Mouse (Mus musculus) hindbrain, embryonic 10.5 days (tissue): ENCODE data around the gene Ugt1a2. TPM values are rescaled to one million over a fixed set of nuclear protein-coding genes. Genes with fewer than 3 reads are reported as not detected.

Source experiments
- DNase-seq: peaks from one replicate; pipeline ENCODE4 v3.0.0-alpha.2; 2017; ENCODE audit warnings: low spot score
- H3K27ac ChIP-seq: fragments of 300-500 bp; sonication (generic); 2 replicates; pipeline ENCODE4 v1.5.1; 2016; ENCODE audit warnings: mild to moderate bottlenecking, moderate library complexity
- H3K27me3 ChIP-seq: fragments of 300-500 bp; sonication (generic); 2 replicates; pipeline ENCODE4 v1.6.1; 2016; ENCODE audit warnings: mild to moderate bottlenecking; ENCODE audit not compliant: poor library complexity, insufficient read depth, severe bottlenecking
- H3K36me3 ChIP-seq: fragments of 300-500 bp; sonication (generic); 2 replicates; pipeline ENCODE4 v1.6.1; 2016; ENCODE audit warnings: mild to moderate bottlenecking, moderate library complexity
- H3K4me1 ChIP-seq: fragments of 300-500 bp; sonication (generic); replicated peaks from 2 replicates; pipeline ENCODE4 v1.6.1; 2016; ENCODE audit warnings: mild to moderate bottlenecking
- H3K4me3 ChIP-seq: fragments of 300-500 bp; sonication (generic); 2 replicates; pipeline ENCODE4 v1.5.1; 2016; ENCODE audit warnings: mild to moderate bottlenecking, moderate library complexity
- H3K9me3 ChIP-seq: fragments of 300-500 bp; sonication (generic); 2 replicates; pipeline ENCODE4 v1.6.1; 2016; ENCODE audit warnings: mild to moderate bottlenecking, moderate library complexity
- WGBS: fragments of 180-500 bp; shearing (Covaris S2); methylation state at CpG from one replicate; pipeline ENCODE4 v1.1.7; 2016; 5-methylcytosine and 5-hydroxymethylcytosine counted together
- polyA plus RNA-seq: library from polyadenylated mRNA; unstranded; fragments of >200 nt; fragmentation: Nextera tagmentation; extraction: Ambion mirVana; gene quantifications from 2 replicates; pipeline ENCODE4 v1.2.1, GENCODE M21; 2016

Gene Ugt1a2
- polyA plus RNA-seq, 1 experiment from 2014 or later, result not detected

- no peak for DNase-seq
- Histone ChIP-seq H3K4me1 (no peaks in the 10 kb centered on the region), H3K9me3 (peaks cover 97% of the 10 kb centered on the region), H3K27me3 (no peaks in the 10 kb centered on the region), H3K27ac (no peak overlapping the region), H3K4me3 (no peak overlapping the region), H3K36me3 (no peaks in the 10 kb centered on the region)
- 77% methylated on average over 4 of the region's 4 CpGs for WGBS
These were observed 40.2 kb downstream of the Ugt1a2 start for GRCm38 (mm10) chr1:88240579-88240978.

GRCm38 (mm10) chr1:88243861-88244260, 43.5 kb downstream of the Ugt1a2 start:
- no peak overlapping the region for H3K27ac ChIP-seq
- WGBS, result 64% methylated on average over 5 of the region's 5 CpGs

GRCm38 (mm10) chr1:88245881-88246280, 45.5 kb downstream of the Ugt1a2 start:
- 79% methylated on average over 6 of the region's 6 CpGs for WGBS
- Histone ChIP-seq H3K36me3 (no peaks in the 10 kb centered on the region), H3K4me3 (no peak overlapping the region), H3K27me3 (no peaks in the 10 kb centered on the region), H3K9me3 (peaks cover 99% of the 10 kb centered on the region), H3K27ac (no peak overlapping the region), H3K4me1 (no peaks in the 10 kb centered on the region)
- no peak for DNase-seq

More at GRCm38 (mm10) chr1:88243861-88244260, 43.5 kb downstream of the Ugt1a2 start:
- no peaks in the 10 kb centered on the region for H3K27me3 ChIP-seq
- H3K4me1 ChIP-seq, result no peaks in the 10 kb centered on the region
- H3K9me3 ChIP-seq, result peaks cover 99% of the 10 kb centered on the region
- H3K36me3 ChIP-seq, result no peaks in the 10 kb centered on the region
- no peak overlapping the region for H3K4me3 ChIP-seq
- no peak for DNase-seq

GRCm38 (mm10) chr1:88246386-88246785, 46.0 kb downstream of the Ugt1a2 start:
- H3K9me3 ChIP-seq, result peaks cover 99% of the 10 kb centered on the region
- H3K4me3 ChIP-seq, result no peak overlapping the region
- no peak for DNase-seq
- H3K36me3 ChIP-seq, result no peaks in the 10 kb centered on the region
- H3K27ac ChIP-seq, result no peak overlapping the region
- 44% methylated on average over 6 of the region's 6 CpGs for WGBS
- no peaks in the 10 kb centered on the region for H3K27me3 ChIP-seq
- no peaks in the 10 kb centered on the region for H3K4me1 ChIP-seq

- H3K27me3 ChIP-seq, result no peaks in the 10 kb centered on the region
- DNase-seq, result no peak
- H3K4me3 ChIP-seq, result no peak overlapping the region
- whole genome bisulfite sequencing, result 54% methylated on average over 2 of the region's 2 CpGs
- no peak overlapping the region for H3K27ac ChIP-seq
- H3K36me3 ChIP-seq, result no peaks in the 10 kb centered on the region
- H3K4me1 ChIP-seq, result no peaks in the 10 kb centered on the region
- H3K9me3 ChIP-seq, result peaks cover 97% of the 10 kb centered on the region
These were observed 47.3 kb downstream of the Ugt1a2 start for GRCm38 (mm10) chr1:88247660-88248059.

GRCm38 (mm10) chr1:88248658-88249057, 48.3 kb downstream of the Ugt1a2 start:
- Histone ChIP-seq H3K4me3 (no peak overlapping the region), H3K27ac (no peak overlapping the region), H3K27me3 (no peaks in the 10 kb centered on the region), H3K9me3 (peaks cover 98% of the 10 kb centered on the region), H3K4me1 (no peaks in the 10 kb centered on the region), H3K36me3 (no peaks in the 10 kb centered on the region)
- 71% methylated on average over 4 of the region's 4 CpGs for WGBS
- no peak for DNase-seq

- WGBS, result 76% methylated on average over 7 of the region's 7 CpGs
- DNase-seq, result no peak
- Histone ChIP-seq H3K27ac (no peak overlapping the region), H3K4me1 (no peaks in the 10 kb centered on the region), H3K36me3 (no peaks in the 10 kb centered on the region), H3K9me3 (peaks cover 98% of the 10 kb centered on the region), H3K27me3 (no peaks in the 10 kb centered on the region), H3K4me3 (no peak overlapping the region)
These were observed 49.2 kb downstream of the Ugt1a2 start for GRCm38 (mm10) chr1:88249596-88249995.

- 83% methylated on average over 5 of the region's 5 CpGs for WGBS
- Histone ChIP-seq H3K4me1 (no peaks in the 10 kb centered on the region), H3K36me3 (no peaks in the 10 kb centered on the region), H3K27ac (no peak overlapping the region), H3K4me3 (no peak overlapping the region), H3K9me3 (peaks cover 98% of the 10 kb centered on the region), H3K27me3 (no peaks in the 10 kb centered on the region)
- no peak for DNase-seq
These were observed 49.6 kb downstream of the Ugt1a2 start for GRCm38 (mm10) chr1:88250023-88250422.

- Histone ChIP-seq H3K4me3 (no peak overlapping the region), H3K9me3 (peaks cover 98% of the 10 kb centered on the region), H3K4me1 (no peaks in the 10 kb centered on the region), H3K36me3 (no peaks in the 10 kb centered on the region), H3K27me3 (no peaks in the 10 kb centered on the region), H3K27ac (no peak overlapping the region)
- DNase-seq, result no peak
- WGBS, result 74% methylated on average over 8 of the region's 8 CpGs
These were observed 52.7 kb downstream of the Ugt1a2 start for GRCm38 (mm10) chr1:88253106-88253505.

- Histone ChIP-seq H3K9me3 (peaks cover 98% of the 10 kb centered on the region), H3K4me3 (no peak overlapping the region), H3K27me3 (no peaks in the 10 kb centered on the region), H3K4me1 (no peaks in the 10 kb centered on the region), H3K27ac (no peak overlapping the region), H3K36me3 (no peaks in the 10 kb centered on the region)
- 73% methylated on average over 6 of the region's 6 CpGs for WGBS
- DNase-seq, result no peak
These were observed 53.1 kb downstream of the Ugt1a2 start for GRCm38 (mm10) chr1:88253540-88253939.

- H3K4me3 ChIP-seq, result no peak overlapping the region
- WGBS, result 88% methylated on average over 12 of the region's 12 CpGs
These were observed 54.5 kb downstream of the Ugt1a2 start for GRCm38 (mm10) chr1:88254793-88255465.

GRCm38 (mm10) chr1:88255466-88255857, 55.1 kb downstream of the Ugt1a2 start:
- Histone ChIP-seq H3K4me3 (no peak overlapping the region), H3K36me3 (peaks cover 14% of the 10 kb centered on the region), H3K9me3 (peaks cover 98% of the 10 kb centered on the region), H3K27ac (no peak overlapping the region), H3K4me1 (no peaks in the 10 kb centered on the region), H3K27me3 (no peaks in the 10 kb centered on the region)
- 57% methylated on average over 2 of the region's 2 CpGs for WGBS
- no peak for DNase-seq

More at GRCm38 (mm10) chr1:88254793-88255465, 54.5 kb downstream of the Ugt1a2 start:
- Histone ChIP-seq H3K27me3 (no peaks in the 10 kb centered on the region), H3K36me3 (peaks cover 8% of the 10 kb centered on the region), H3K9me3 (peaks cover 98% of the 10 kb centered on the region), H3K4me1 (no peaks in the 10 kb centered on the region), H3K27ac (no peak overlapping the region)
- no peak for DNase-seq

- Histone ChIP-seq H3K27ac (no peak overlapping the region), H3K36me3 (peaks cover 21% of the 10 kb centered on the region), H3K9me3 (peaks cover 98% of the 10 kb centered on the region), H3K4me3 (no peak overlapping the region), H3K4me1 (no peaks in the 10 kb centered on the region), H3K27me3 (no peaks in the 10 kb centered on the region)
- 83% methylated on average over 13 of the region's 13 CpGs for WGBS
- DNase-seq, result no peak
These were observed 55.8 kb downstream of the Ugt1a2 start for GRCm38 (mm10) chr1:88255989-88256754.
